In genomic region chr4:53258975-53259374, GRCm38 (mm10) we compare ENCODE assay signal across 27 mouse cellular contexts.
A peak's percentile ranks its signal among the peaks of the same experiment; 100 is the strongest.
DNase-seq lines count a peak whose midpoint lies in the region; ATAC-seq lines count a peak whose summit lies in the region.
"Had no signal": no experiment of that assay in that cellular context is flagged by ENCODE, and none has a peak within 500 bp of the region (broad histone marks: within the 10 kb centered on the region; RNA-seq: fewer than 3 reads in every experiment).

No protein-coding gene starts in this region.

- H3K4me2 ChIP-seq in liver, embryonic 16.5 days (ENCODE audit: low read depth, low read length): no peak overlapping the region
- H3K4me2 ChIP-seq in liver, embryonic 11.5 days: no peak overlapping the region
- H3K4me2 ChIP-seq: embryonic facial prominence, embryonic 12.5 days; forebrain, embryonic 15.5 days; heart, embryonic 12.5 days; hindbrain, embryonic 15.5 days; midbrain, embryonic 13.5 days; neural tube, embryonic 13.5 days had no signal

- no peak overlapping the region for H3K9ac ChIP-seq in liver, embryonic 16.5 days (ENCODE audit: low read depth, low read length)
- no peak overlapping the region for H3K9ac ChIP-seq in liver, embryonic 11.5 days (ENCODE audit: low read depth, low read length)
- H3K9ac ChIP-seq: embryonic facial prominence, embryonic 12.5 days; forebrain, embryonic 15.5 days; heart, embryonic 12.5 days; hindbrain, embryonic 15.5 days; midbrain, embryonic 13.5 days; neural tube, embryonic 13.5 days had no signal

- no peak overlapping the region for H3K27ac ChIP-seq in liver, embryonic 16.5 days (ENCODE audit: low read length)
- H3K27ac ChIP-seq in liver, embryonic 11.5 days (ENCODE audit: low read depth, low read length): no peak overlapping the region
- H3K27ac ChIP-seq in hindbrain, embryonic 10.5 days: no peak overlapping the region
- H3K27ac ChIP-seq: embryonic facial prominence, embryonic 12.5 days; forebrain, embryonic 15.5 days; heart, adult 2 months; hindbrain, embryonic 15.5 days; layer of hippocampus, adult 2 months; macrophage; midbrain, embryonic 13.5 days; neural tube, embryonic 13.5 days had no signal

- no peaks in the 10 kb centered on the region for H3K36me3 ChIP-seq in liver, embryonic 16.5 days (ENCODE audit: control insufficient read depth, insufficient read depth)
- no peaks in the 10 kb centered on the region for H3K36me3 ChIP-seq in liver, embryonic 11.5 days (ENCODE audit: control insufficient read depth, insufficient read depth, low read length)
- H3K36me3 ChIP-seq in hindbrain, embryonic 10.5 days: no peaks in the 10 kb centered on the region
- H3K36me3 ChIP-seq: embryonic facial prominence, embryonic 12.5 days; forebrain, embryonic 15.5 days; heart, embryonic 12.5 days; hindbrain, embryonic 15.5 days; midbrain, embryonic 13.5 days; neural tube, embryonic 13.5 days had no signal

- peak; percentile 82 for ATAC-seq in liver, embryonic 16.5 days (ENCODE audit: low read depth)
- ATAC-seq in liver, embryonic 11.5 days (replicated peaks; ENCODE audit: low FRiP score): no peak
- ATAC-seq: CD4-positive, CD25-positive, alpha-beta regulatory T cell, adult 4 months; forebrain, embryonic 15.5 days; inflammation-experienced regulatory T-cells, adult 6 months; midbrain, embryonic 13.5 days had no signal

- no peaks in the 10 kb centered on the region for H3K27me3 ChIP-seq in liver, embryonic 16.5 days (ENCODE audit: control insufficient read depth, insufficient read depth, low read depth, low read length)
- H3K27me3 ChIP-seq in liver, embryonic 11.5 days (replicated peaks; ENCODE audit: control insufficient read depth, insufficient read depth, low read length): no peaks in the 10 kb centered on the region
- H3K27me3 ChIP-seq in hindbrain, embryonic 10.5 days (ENCODE audit: insufficient read depth, poor library complexity, severe bottlenecking): no peaks in the 10 kb centered on the region
- H3K27me3 ChIP-seq: forebrain, embryonic 15.5 days; heart, embryonic 12.5 days; hindbrain, embryonic 15.5 days; midbrain, embryonic 13.5 days; neural tube, embryonic 13.5 days had no signal

- peaks cover 2% of the 10 kb centered on the region for H3K4me1 ChIP-seq in liver, embryonic 16.5 days (ENCODE audit: control insufficient read depth, low read depth, low read length)
- H3K4me1 ChIP-seq in liver, embryonic 11.5 days (replicated peaks; ENCODE audit: control insufficient read depth, insufficient read depth, low read length): no peaks in the 10 kb centered on the region
- H3K4me1 ChIP-seq in hindbrain, embryonic 10.5 days (replicated peaks): 0 out of 2 replicates have a peak, but pooled peaks cover 6% of the 10 kb centered on the region

- H3K9me3 ChIP-seq in liver, embryonic 16.5 days (replicated peaks; ENCODE audit: control insufficient read depth, low read length): no peaks in the 10 kb centered on the region
- no peaks in the 10 kb centered on the region for H3K9me3 ChIP-seq in liver, embryonic 11.5 days (ENCODE audit: control insufficient read depth, low read length)
- H3K9me3 ChIP-seq in hindbrain, embryonic 10.5 days: no peaks in the 10 kb centered on the region
- H3K9me3 ChIP-seq: embryonic facial prominence, embryonic 12.5 days; forebrain, embryonic 15.5 days; heart, embryonic 12.5 days; hindbrain, embryonic 15.5 days; midbrain, embryonic 13.5 days; neural tube, embryonic 13.5 days had no signal

- peak; percentile 60 for DNase-seq in kidney, adult 18-20 months
- DNase-seq in kidney, postnatal 4 days: no peak
- no peak for DNase-seq in liver, embryonic 11.5 days (ENCODE audit: low spot score)
- peak; percentile 70 to 87 for DNase-seq in kidney, postnatal 36 days
- no peak for DNase-seq in hindbrain, embryonic 10.5 days (ENCODE audit: low spot score)
- no peak for DNase-seq in left cerebral cortex, adult 9 months (ENCODE audit: low spot score in 2 of 2)
- DNase-seq: adrenal gland, postnatal 14 days; cerebellum, adult 11-12 months; cerebellum, adult 9-11 months; embryo, embryonic 11 days; gastrocnemius, postnatal 25 days; heart, adult 2 months; left cerebral cortex, postnatal 4 days; lung, adult 2 months; lung, postnatal 10 days; thymus, postnatal 14 days had no signal

- no peak overlapping the region for H3K4me3 ChIP-seq in liver, embryonic 16.5 days (ENCODE audit: low read depth, low read length)
- no peak overlapping the region for H3K4me3 ChIP-seq in liver, embryonic 11.5 days (ENCODE audit: low read depth, low read length)
- no peak overlapping the region for H3K4me3 ChIP-seq in hindbrain, embryonic 10.5 days
- H3K4me3 ChIP-seq: embryonic facial prominence, embryonic 12.5 days; forebrain, embryonic 15.5 days; heart, adult 2 months; heart, embryonic 12.5 days; hindbrain, embryonic 15.5 days; layer of hippocampus, adult 2 months; midbrain, embryonic 13.5 days; neural tube, embryonic 13.5 days had no signal

- 68% methylated on average over 6 of the region's 6 CpGs for WGBS in liver, embryonic 16.5 days (ENCODE audit: insufficient replicate concordance)
- 87% methylated on average over 6 of the region's 6 CpGs for WGBS in liver, embryonic 11.5 days
- WGBS in hindbrain, embryonic 10.5 days: 93% methylated on average over 6 of the region's 6 CpGs

Comparison
In these comparisons a context has a peak if more than half of its experiments do, and no peak if none do; other contexts are left out.
1. DNase-seq: peak in kidney, adult 18-20 months (single experiment) and kidney, postnatal 36 days (2 of 2); none in kidney, postnatal 4 days (0 of 2), liver, embryonic 11.5 days (single experiment), hindbrain, embryonic 10.5 days (single experiment) and left cerebral cortex, adult 9 months (0 of 2).